Mouse (Mus musculus) urinary bladder, postnatal 10 days (tissue): ENCODE measurements around the gene Uvrag.

Experiments
- DNase-seq: peaks from one replicate; pipeline ENCODE4 v3.0.0; 2022; ENCODE audit warnings: low spot score

Uvrag gene

GRCm38 (mm10) chr7:99139841-99140491, 975 bp downstream of the Uvrag start:
- DNase-seq = no peak

- no peak for DNase-seq
Measured at GRCm38 (mm10) chr7:99137541-99137940, 3.4 kb downstream of the Uvrag start.

- DNase-seq = no peak
Measured at GRCm38 (mm10) chr7:99136789-99137188, 4.2 kb downstream of the Uvrag start.

- no peak for DNase-seq
Measured at GRCm38 (mm10) chr7:99133811-99134402, 7.0 kb downstream of the Uvrag start.

- DNase-seq = no peak
Measured at GRCm38 (mm10) chr7:99132597-99132996, 8.3 kb downstream of the Uvrag start.

- no peak for DNase-seq
Measured at GRCm38 (mm10) chr7:99131819-99132353, 9.1 kb downstream of the Uvrag start.

- no peak for DNase-seq
Measured at GRCm38 (mm10) chr7:99128965-99129364, 12.0 kb downstream of the Uvrag start.

- DNase-seq = no peak
Measured at GRCm38 (mm10) chr7:99128020-99128950, 12.7 kb downstream of the Uvrag start.

GRCm38 (mm10) chr7:99126057-99126456, 14.9 kb downstream of the Uvrag start:
- DNase-seq = no peak

GRCm38 (mm10) chr7:99122651-99123050, 18.3 kb downstream of the Uvrag start:
- no peak for DNase-seq

GRCm38 (mm10) chr7:99120865-99121521, 19.9 kb downstream of the Uvrag start:
- no peak for DNase-seq

GRCm38 (mm10) chr7:99120082-99120481, 20.9 kb downstream of the Uvrag start:
- no peak for DNase-seq

- DNase-seq = no peak
Measured at GRCm38 (mm10) chr7:99116781-99117180, 24.2 kb downstream of the Uvrag start.

GRCm38 (mm10) chr7:99114006-99114726, 26.8 kb downstream of the Uvrag start:
- DNase-seq = no peak

GRCm38 (mm10) chr7:99107566-99107965, 33.4 kb downstream of the Uvrag start:
- no peak for DNase-seq

GRCm38 (mm10) chr7:99106714-99107270, 34.1 kb downstream of the Uvrag start:
- DNase-seq = no peak

- DNase-seq = no peak
Measured at GRCm38 (mm10) chr7:99101767-99102593, 39.0 kb downstream of the Uvrag start.

GRCm38 (mm10) chr7:99101076-99101475, 39.9 kb downstream of the Uvrag start:
- DNase-seq = no peak

- DNase-seq = no peak
Measured at GRCm38 (mm10) chr7:99100573-99100972, 40.4 kb downstream of the Uvrag start.

- no peak for DNase-seq
Measured at GRCm38 (mm10) chr7:99100087-99100486, 40.9 kb downstream of the Uvrag start.
